Mouse (Mus musculus): Measurements from ENCODE around the gene Gm6993. TPM values are rescaled to one million over a fixed set of nuclear protein-coding genes. Genes with fewer than 3 reads are reported as not detected.

Gm6993 gene
- polyA plus RNA-seq, 1 experiment from 2014 or later, result not detected

GRCm38 (mm10) chr12:31246615-31247014 lies 6.0 kb downstream of the Gm6993 start:
- Histone ChIP-seq H3K4me2 (replicated peaks; ENCODE audit: low read depth, low read length) (no peak overlapping the region), H3K9me3 (ENCODE audit: control insufficient read depth, low read length) (no peaks in the 10 kb centered on the region), H3K27ac (ENCODE audit: low read depth, low read length) (no peak overlapping the region), H3K4me3 (ENCODE audit: low read length) (no peak overlapping the region), H3K9ac (ENCODE audit: low read depth, low read length) (no peak overlapping the region), H3K4me1 (ENCODE audit: control insufficient read depth, insufficient read depth, low read length) (peaks cover 25% of the 10 kb centered on the region), H3K27me3 (ENCODE audit: control insufficient read depth, insufficient read depth, low read length) (no peaks in the 10 kb centered on the region), H3K36me3 (ENCODE audit: control insufficient read depth, insufficient read depth, low read length) (no peaks in the 10 kb centered on the region)
- no peak for ATAC-seq (ENCODE audit: low FRiP score, low TSS enrichment)
- WGBS, result 54% methylated on average over 3 of the region's 3 CpGs

GRCm38 (mm10) chr12:31248165-31248564 lies 7.6 kb downstream of the Gm6993 start:
- Histone ChIP-seq H3K4me2 (replicated peaks; ENCODE audit: low read depth, low read length) (no peak overlapping the region), H3K9ac (ENCODE audit: low read depth, low read length) (no peak overlapping the region), H3K27ac (ENCODE audit: low read depth, low read length) (peak overlapping the region; percentile 13; the same call in 1 of the 2 replicates), H3K27me3 (ENCODE audit: control insufficient read depth, insufficient read depth, low read length) (no peaks in the 10 kb centered on the region), H3K36me3 (ENCODE audit: control insufficient read depth, insufficient read depth, low read length) (no peaks in the 10 kb centered on the region), H3K9me3 (ENCODE audit: control insufficient read depth, low read length) (no peaks in the 10 kb centered on the region), H3K4me3 (ENCODE audit: low read length) (no peak overlapping the region), H3K4me1 (ENCODE audit: control insufficient read depth, insufficient read depth, low read length) (peaks cover 25% of the 10 kb centered on the region)
- 2% methylated on average over 3 of the region's 3 CpGs for WGBS
- ATAC-seq (ENCODE audit: low FRiP score, low TSS enrichment), result peak; percentile 91

DNA sequence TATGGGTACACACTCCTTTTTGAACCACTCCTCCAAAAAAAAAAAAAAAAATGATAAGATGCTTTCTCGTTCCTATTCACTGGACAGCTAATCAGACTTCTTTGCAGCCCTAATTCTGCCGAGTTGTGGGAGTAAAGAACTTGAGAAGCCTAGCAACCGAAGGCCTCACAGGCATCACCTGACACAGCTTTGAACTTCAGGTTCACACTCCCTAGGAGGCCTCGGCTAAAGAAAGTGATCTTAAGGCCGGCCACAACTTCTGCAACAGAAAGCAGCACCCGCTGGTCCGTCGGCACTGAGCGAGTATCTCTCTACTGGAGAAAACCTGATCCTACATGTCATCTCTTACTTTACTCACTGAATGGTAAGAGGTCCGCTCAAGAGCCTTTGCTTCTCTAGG lies 8.1 kb downstream of the Gm6993 start:
- Histone ChIP-seq H3K9me3 (ENCODE audit: control insufficient read depth, low read length) (no peaks in the 10 kb centered on the region), H3K4me2 (replicated peaks; ENCODE audit: low read depth, low read length) (peak overlapping the region; percentile 18; the same call in 1 of the 2 replicates), H3K9ac (ENCODE audit: low read depth, low read length) (no peak overlapping the region), H3K4me1 (ENCODE audit: control insufficient read depth, insufficient read depth, low read length) (peaks cover 25% of the 10 kb centered on the region), H3K27ac (ENCODE audit: low read depth, low read length) (peak overlapping the region; percentile 60), H3K4me3 (ENCODE audit: low read length) (no peak overlapping the region), H3K36me3 (ENCODE audit: control insufficient read depth, insufficient read depth, low read length) (no peaks in the 10 kb centered on the region), H3K27me3 (ENCODE audit: control insufficient read depth, insufficient read depth, low read length) (no peaks in the 10 kb centered on the region)
- peak; percentile 77 for ATAC-seq (ENCODE audit: low FRiP score, low TSS enrichment)
- WGBS, result 10% methylated on average over 10 of the region's 10 CpGs

- H3K36me3 ChIP-seq (ENCODE audit: control insufficient read depth, insufficient read depth, low read length), result no peaks in the 10 kb centered on the region
- H3K9ac ChIP-seq (ENCODE audit: low read depth, low read length), result no peak overlapping the region
- 28% methylated on average over 4 of the region's 4 CpGs for WGBS
- peaks cover 19% of the 10 kb centered on the region for H3K4me1 ChIP-seq (ENCODE audit: control insufficient read depth, insufficient read depth, low read length)
- no peak overlapping the region for H3K4me3 ChIP-seq (ENCODE audit: low read length)
- no peak overlapping the region for H3K27ac ChIP-seq (ENCODE audit: low read depth, low read length)
- H3K27me3 ChIP-seq (ENCODE audit: control insufficient read depth, insufficient read depth, low read length), result no peaks in the 10 kb centered on the region
- no peak for ATAC-seq (ENCODE audit: low FRiP score, low TSS enrichment)
- H3K4me2 ChIP-seq (replicated peaks; ENCODE audit: low read depth, low read length), result no peak overlapping the region
- no peaks in the 10 kb centered on the region for H3K9me3 ChIP-seq (ENCODE audit: control insufficient read depth, low read length)
Measured at GRCm38 (mm10) chr12:31252259-31252658, 11.7 kb downstream of the Gm6993 start.

- no peaks in the 10 kb centered on the region for H3K36me3 ChIP-seq (ENCODE audit: control insufficient read depth, insufficient read depth, low read length)
- ATAC-seq (ENCODE audit: low FRiP score, low TSS enrichment), result no peak
- 80% methylated on average over 8 of the region's 8 CpGs for WGBS
- no peak overlapping the region for H3K4me2 ChIP-seq (replicated peaks; ENCODE audit: low read depth, low read length)
- peaks cover 4% of the 10 kb centered on the region for H3K4me1 ChIP-seq (ENCODE audit: control insufficient read depth, insufficient read depth, low read length)
- H3K27me3 ChIP-seq (ENCODE audit: control insufficient read depth, insufficient read depth, low read length), result no peaks in the 10 kb centered on the region
- no peak overlapping the region for H3K4me3 ChIP-seq (ENCODE audit: low read length)
- H3K9me3 ChIP-seq (ENCODE audit: control insufficient read depth, low read length), result no peaks in the 10 kb centered on the region
- H3K9ac ChIP-seq (ENCODE audit: low read depth, low read length), result no peak overlapping the region
- no peak overlapping the region for H3K27ac ChIP-seq (ENCODE audit: low read depth, low read length)
Measured at GRCm38 (mm10) chr12:31254978-31255377, 14.4 kb downstream of the Gm6993 start.

DNA sequence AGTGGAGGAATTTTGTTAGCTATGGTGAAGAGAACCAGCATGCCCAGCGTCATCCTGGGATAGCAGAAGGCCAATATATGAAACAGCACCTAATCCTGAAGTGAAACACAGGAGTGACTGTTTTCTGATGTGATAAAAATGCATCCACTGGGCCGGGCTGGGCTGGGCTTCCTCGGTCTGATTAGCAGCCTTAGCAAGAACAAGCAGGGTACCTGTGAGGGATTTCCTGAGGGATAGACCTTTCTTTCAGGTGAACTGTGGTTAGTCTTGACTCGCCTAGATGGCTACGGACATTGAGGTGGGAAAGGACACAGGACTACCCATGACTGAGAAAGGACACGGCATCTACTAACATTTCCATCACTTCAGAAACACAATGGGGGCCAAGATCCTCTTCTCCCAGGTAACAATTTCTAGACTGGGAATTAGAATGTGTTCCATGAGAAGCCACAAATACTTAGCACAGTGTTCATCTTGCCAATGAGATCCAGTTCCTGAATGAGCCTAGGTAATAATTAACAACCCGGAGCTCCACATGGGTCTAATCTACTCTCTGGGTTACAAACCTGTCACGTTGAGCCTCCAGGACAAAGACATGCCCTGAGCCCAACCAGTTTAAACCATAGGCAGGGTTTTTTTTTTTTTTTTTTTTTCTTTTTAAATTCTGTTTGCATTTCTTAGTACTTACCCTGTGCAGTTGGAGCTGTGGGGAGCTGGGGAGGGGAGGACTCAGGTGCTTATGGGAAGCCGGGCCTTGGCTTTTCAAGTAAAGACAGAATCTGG lies 15.7 kb downstream of the Gm6993 start:
- Histone ChIP-seq H3K27ac (ENCODE audit: low read depth, low read length) (peak overlapping the region; percentile 69), H3K9ac (ENCODE audit: low read depth, low read length) (no peak overlapping the region), H3K4me2 (replicated peaks; ENCODE audit: low read depth, low read length) (no peak overlapping the region), H3K27me3 (ENCODE audit: control insufficient read depth, insufficient read depth, low read length) (no peaks in the 10 kb centered on the region), H3K9me3 (ENCODE audit: control insufficient read depth, low read length) (no peaks in the 10 kb centered on the region), H3K4me1 (ENCODE audit: control insufficient read depth, insufficient read depth, low read length) (peaks cover 4% of the 10 kb centered on the region), H3K36me3 (ENCODE audit: control insufficient read depth, insufficient read depth, low read length) (no peaks in the 10 kb centered on the region), H3K4me3 (ENCODE audit: low read length) (no peak overlapping the region)
- peak; percentile 94 for ATAC-seq (ENCODE audit: low FRiP score, low TSS enrichment)
- WGBS, result 58% methylated on average over 9 of the region's 9 CpGs

DNA sequence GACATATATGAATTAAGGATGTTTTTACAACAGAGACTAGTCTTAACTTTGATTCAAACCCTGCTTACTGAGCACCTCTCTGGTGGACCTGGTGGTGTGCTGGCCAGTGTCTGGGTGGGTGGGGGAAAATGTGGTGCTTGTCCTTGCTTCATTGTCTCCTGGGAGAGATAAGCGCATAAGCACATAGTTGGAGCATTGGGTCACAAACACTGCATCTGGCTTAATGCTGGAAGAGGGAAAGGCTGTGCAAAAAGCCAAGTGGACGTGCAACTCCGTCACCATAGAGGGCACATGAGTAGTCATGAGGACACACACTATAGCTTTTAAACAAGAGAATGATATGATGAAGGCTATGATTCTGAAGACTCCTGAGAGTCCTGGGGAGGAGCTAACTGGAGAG lies 21.3 kb downstream of the Gm6993 start:
- Histone ChIP-seq H3K27me3 (ENCODE audit: control insufficient read depth, insufficient read depth, low read length) (no peaks in the 10 kb centered on the region), H3K9ac (ENCODE audit: low read depth, low read length) (no peak overlapping the region), H3K4me2 (replicated peaks; ENCODE audit: low read depth, low read length) (no peak overlapping the region), H3K27ac (ENCODE audit: low read depth, low read length) (no peak overlapping the region), H3K4me3 (ENCODE audit: low read length) (no peak overlapping the region), H3K4me1 (ENCODE audit: control insufficient read depth, insufficient read depth, low read length) (peaks cover 21% of the 10 kb centered on the region), H3K36me3 (ENCODE audit: control insufficient read depth, insufficient read depth, low read length) (peaks cover 1% of the 10 kb centered on the region; the same call in 1 of the 2 replicates), H3K9me3 (ENCODE audit: control insufficient read depth, low read length) (no peaks in the 10 kb centered on the region)
- WGBS, result 85% methylated on average over 3 of the region's 3 CpGs
- ATAC-seq (ENCODE audit: low FRiP score, low TSS enrichment), result no peak

DNA sequence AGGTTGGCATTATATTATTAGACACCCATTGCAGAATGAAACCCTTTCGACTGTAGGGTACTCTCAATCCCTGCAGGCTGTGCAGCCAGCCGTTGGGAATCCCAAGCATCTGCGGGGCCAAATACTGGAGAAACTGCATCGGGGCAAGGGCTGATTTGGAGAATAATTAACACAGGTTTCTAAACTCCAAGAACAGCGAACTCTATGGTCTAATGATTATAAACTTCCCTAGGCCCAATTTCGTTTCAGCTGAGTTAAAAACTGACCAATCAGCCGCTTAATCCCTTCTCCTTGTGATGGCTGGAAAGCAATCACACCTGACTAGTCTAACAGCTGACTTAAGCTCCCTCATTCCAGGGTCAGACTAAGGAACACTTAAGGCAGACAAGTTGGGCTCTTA lies 23.4 kb downstream of the Gm6993 start:
- Histone ChIP-seq H3K4me2 (replicated peaks; ENCODE audit: low read depth, low read length) (peak overlapping the region; percentile 82), H3K9me3 (ENCODE audit: control insufficient read depth, low read length) (no peaks in the 10 kb centered on the region), H3K27me3 (ENCODE audit: control insufficient read depth, insufficient read depth, low read length) (no peaks in the 10 kb centered on the region), H3K4me3 (ENCODE audit: low read length) (peak overlapping the region; percentile 72), H3K36me3 (ENCODE audit: control insufficient read depth, insufficient read depth, low read length) (peaks cover 21% of the 10 kb centered on the region), H3K4me1 (ENCODE audit: control insufficient read depth, insufficient read depth, low read length) (peaks cover 38% of the 10 kb centered on the region), H3K9ac (ENCODE audit: low read depth, low read length) (no peak overlapping the region), H3K27ac (ENCODE audit: low read depth, low read length) (peak overlapping the region; percentile 87)
- no peak for ATAC-seq (ENCODE audit: low FRiP score, low TSS enrichment)
- WGBS, result 27% methylated on average over 7 of the region's 7 CpGs

DNA sequence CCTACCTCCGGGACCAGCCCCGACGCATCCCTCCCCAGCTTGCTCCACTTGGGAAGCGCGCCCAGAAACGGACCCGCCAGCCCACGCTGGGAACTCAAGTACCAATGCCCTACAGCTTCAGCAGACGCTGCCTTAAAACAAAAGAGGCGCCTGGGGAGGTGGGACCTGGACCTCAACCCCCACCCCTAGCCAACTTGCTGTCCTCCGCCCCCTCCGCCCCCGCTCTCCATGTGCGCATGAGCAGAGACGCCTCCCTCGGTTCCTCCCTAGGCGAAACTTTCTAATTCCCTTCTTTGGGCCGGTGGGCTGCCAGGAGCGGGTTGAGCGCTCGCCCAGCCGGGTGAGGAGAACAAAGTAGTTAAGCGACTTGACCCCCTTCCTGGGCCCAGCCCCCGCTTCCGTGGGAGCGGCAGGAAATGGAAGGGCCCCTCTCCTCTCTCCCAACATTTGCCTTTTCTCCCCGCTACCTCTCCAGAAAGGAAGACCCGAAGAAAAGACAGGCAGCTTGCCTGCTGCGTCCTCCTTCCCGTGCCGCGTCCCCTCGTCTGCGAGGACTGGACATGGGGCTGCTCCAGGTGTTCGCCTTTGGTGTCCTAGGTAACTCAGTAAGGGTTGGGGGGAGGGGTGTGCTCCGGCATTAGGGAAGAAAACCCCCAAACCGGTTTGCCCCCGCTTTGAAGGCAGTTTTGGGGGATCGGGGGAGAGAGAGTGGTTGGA lies 24.6 kb downstream of the Gm6993 start, which contains the start of gene Lamb1:
Gene Lamb1 (plus strand): TSS at position 230 of the 717 bp plus-strand sequence.
- ATAC-seq (ENCODE audit: low FRiP score, low TSS enrichment), result peak; percentile 76
- Histone ChIP-seq H3K4me2 (replicated peaks; ENCODE audit: low read depth, low read length) (peak within 1 kb of the TSS; percentile 82), H3K27me3 (ENCODE audit: control insufficient read depth, insufficient read depth, low read length) (no peaks in the 10 kb centered on the region), H3K9ac (ENCODE audit: low read depth, low read length) (peak within 1 kb of the TSS; percentile 81), H3K36me3 (ENCODE audit: control insufficient read depth, insufficient read depth, low read length) (peaks cover 26% of the 10 kb centered on the region), H3K27ac (ENCODE audit: low read depth, low read length) (peak within 1 kb of the TSS; percentile 87), H3K4me3 (ENCODE audit: low read length) (peak within 1 kb of the TSS; percentile 72), H3K4me1 (ENCODE audit: control insufficient read depth, insufficient read depth, low read length) (peaks cover 49% of the 10 kb centered on the region), H3K9me3 (ENCODE audit: control insufficient read depth, low read length) (no peaks in the 10 kb centered on the region)
- 1% methylated on average over 39 of the region's 39 CpGs for WGBS
